Mouse (Mus musculus): ENCODE measurements around the gene Cnbp. TPM values are rescaled to one million over a fixed set of nuclear protein-coding genes. Genes with fewer than 3 reads are reported as not detected.
A peak's percentile ranks its signal among the peaks of the same experiment; 100 is the strongest.

Gene Cnbp
- 741 and 747 TPM in 2 replicates for polyA plus RNA-seq (2015; fragmentation: Nextera tagmentation; extraction: Ambion mirVana)

GRCm38 (mm10) chr6:87850900-87851614, at the start of gene Cnbp:
Cnbp (minus strand) TSS chr6:87851106.
- ATAC-seq (replicated peaks): peak; percentile 99
- peak within 1 kb of the TSS; percentile 90 for H3K4me2 ChIP-seq (replicated peaks)
- H3K27ac ChIP-seq (replicated peaks): peak within 1 kb of the TSS; percentile 94
- WGBS: under 1% methylated on average over 55 of the region's 55 CpGs
- H3K4me3 ChIP-seq: peak within 1 kb of the TSS; percentile 96
- H3K36me3 ChIP-seq: no peaks in the 10 kb centered on the region
- peak within 1 kb of the TSS; percentile 99 for H3K9ac ChIP-seq (replicated peaks)
- H3K9me3 ChIP-seq: no peaks in the 10 kb centered on the region
- peaks cover 35% of the 10 kb centered on the region for H3K4me1 ChIP-seq
- H3K27me3 ChIP-seq: 0 out of 2 replicates have a peak, but pooled peaks cover 3% of the 10 kb centered on the region

GRCm38 (mm10) chr6:87898028-87898427, 47.1 kb upstream of the Cnbp start:
- no peaks in the 10 kb centered on the region for H3K4me1 ChIP-seq
- WGBS: 96% methylated on average over 10 of the region's 10 CpGs
- no peaks in the 10 kb centered on the region for H3K27me3 ChIP-seq
- H3K27ac ChIP-seq (replicated peaks): no peak overlapping the region
- H3K9ac ChIP-seq (replicated peaks): no peak overlapping the region
- H3K9me3 ChIP-seq: no peaks in the 10 kb centered on the region
- no peak overlapping the region for H3K4me2 ChIP-seq (replicated peaks)
- H3K4me3 ChIP-seq: no peak overlapping the region
- peaks cover 89% of the 10 kb centered on the region for H3K36me3 ChIP-seq
- ATAC-seq (replicated peaks): no peak

DNA sequence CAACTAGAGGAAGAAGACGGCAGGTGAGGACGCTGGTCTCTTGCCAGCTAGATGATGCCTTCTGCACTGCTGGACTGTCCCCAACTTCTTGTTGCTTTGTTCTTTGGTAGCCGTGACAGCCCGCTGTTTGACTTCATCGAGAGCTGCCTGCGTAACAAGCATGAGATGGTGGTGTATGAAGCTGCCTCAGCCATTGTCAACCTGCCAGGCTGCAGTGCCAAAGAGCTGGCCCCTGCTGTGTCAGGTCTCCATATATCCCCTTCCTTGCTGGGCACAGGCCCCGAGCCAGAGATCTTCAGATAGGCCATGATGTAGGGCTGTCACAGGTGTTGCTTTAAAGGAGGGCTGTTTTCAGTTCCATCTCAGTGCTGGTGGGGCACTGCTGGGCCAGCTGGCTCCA, 43.0 kb upstream of the Cnbp start:
- 92% methylated on average over 7 of the region's 7 CpGs for WGBS
- no peak overlapping the region for H3K4me2 ChIP-seq (replicated peaks)
- H3K27me3 ChIP-seq: no peaks in the 10 kb centered on the region
- no peak overlapping the region for H3K4me3 ChIP-seq
- peaks cover 92% of the 10 kb centered on the region for H3K36me3 ChIP-seq
- no peak for ATAC-seq (replicated peaks)
- no peak overlapping the region for H3K9ac ChIP-seq (replicated peaks)
- peaks cover 1% of the 10 kb centered on the region for H3K4me1 ChIP-seq
- H3K27ac ChIP-seq (replicated peaks): no peak overlapping the region
- no peaks in the 10 kb centered on the region for H3K9me3 ChIP-seq

GRCm38 (mm10) chr6:87887594-87888233, 36.8 kb upstream of the Cnbp start, which contains the start of gene Copg1:
Copg1 (plus strand) TSS chr6:87887814.
- Histone ChIP-seq H3K27ac (replicated peaks) (peak within 1 kb of the TSS; percentile 80), H3K9me3 (no peaks in the 10 kb centered on the region), H3K27me3 (no peaks in the 10 kb centered on the region), H3K9ac (replicated peaks) (peak within 1 kb of the TSS; percentile 95), H3K4me2 (replicated peaks) (peak within 1 kb of the TSS; percentile 72), H3K36me3 (peaks cover 34% of the 10 kb centered on the region), H3K4me1 (peaks cover 12% of the 10 kb centered on the region), H3K4me3 (peak within 1 kb of the TSS; percentile 63)
- ATAC-seq (replicated peaks): peak; percentile 96
- under 1% methylated on average over 31 of the region's 31 CpGs for WGBS

DNA sequence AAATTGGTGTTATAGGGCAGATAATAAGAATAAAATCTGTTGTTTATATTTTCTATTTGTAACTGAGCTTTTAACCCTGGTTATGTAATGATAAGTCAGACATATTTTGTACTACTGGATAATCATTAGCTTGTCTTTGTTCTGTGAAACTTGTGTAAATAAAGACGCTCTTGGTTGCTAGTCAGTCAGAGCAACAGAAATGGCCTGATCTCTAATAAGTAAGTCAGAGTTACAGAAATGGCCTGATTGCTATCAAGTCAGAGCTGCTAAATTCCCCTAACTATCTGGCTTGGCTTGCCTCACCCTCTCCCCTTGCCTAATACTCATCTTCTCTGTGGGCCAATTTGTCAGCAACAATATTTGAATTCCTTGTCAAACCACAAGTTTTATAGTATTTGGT, 35.8 kb upstream of the Cnbp start:
- WGBS: 93% methylated on average over 1 of the region's 1 CpGs
- Histone ChIP-seq H3K4me1 (peaks cover 12% of the 10 kb centered on the region), H3K4me2 (replicated peaks) (no peak overlapping the region), H3K9ac (replicated peaks) (no peak overlapping the region), H3K9me3 (no peaks in the 10 kb centered on the region), H3K27ac (replicated peaks) (no peak overlapping the region), H3K27me3 (no peaks in the 10 kb centered on the region), H3K36me3 (peaks cover 24% of the 10 kb centered on the region), H3K4me3 (no peak overlapping the region)
- no peak for ATAC-seq (replicated peaks)

DNA sequence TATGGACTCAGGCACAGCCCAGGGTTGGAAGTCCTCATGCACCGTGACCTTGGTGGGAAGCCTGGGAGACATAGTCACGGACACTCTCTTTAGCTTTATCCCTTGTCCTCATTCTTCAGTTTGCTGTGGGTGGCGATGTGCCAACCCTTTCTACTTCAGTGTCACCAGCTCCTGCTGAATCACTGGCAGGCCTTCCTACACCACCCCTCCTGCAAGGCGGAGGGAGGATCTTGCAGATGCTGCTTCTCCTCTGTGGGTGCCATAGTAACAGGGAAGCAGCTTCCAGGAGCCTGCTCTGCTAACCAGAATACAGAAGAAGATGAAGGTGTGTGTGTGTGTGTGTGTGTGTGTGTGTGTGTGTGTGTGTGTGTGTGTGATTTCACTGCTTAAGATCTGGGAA, 31.9 kb upstream of the Cnbp start:
- 58% methylated on average over 4 of the region's 4 CpGs for WGBS
- Histone ChIP-seq H3K9ac (replicated peaks) (no peak overlapping the region), H3K27ac (replicated peaks) (no peak overlapping the region), H3K4me2 (replicated peaks) (no peak overlapping the region), H3K4me3 (no peak overlapping the region), H3K9me3 (no peaks in the 10 kb centered on the region), H3K4me1 (0 out of 2 replicates have a peak, but pooled peaks cover 4% of the 10 kb centered on the region), H3K36me3 (no peaks in the 10 kb centered on the region), H3K27me3 (no peaks in the 10 kb centered on the region)
- ATAC-seq (replicated peaks): 0 out of 2 replicates have a peak, but pooled peaks have one; percentile 42

DNA sequence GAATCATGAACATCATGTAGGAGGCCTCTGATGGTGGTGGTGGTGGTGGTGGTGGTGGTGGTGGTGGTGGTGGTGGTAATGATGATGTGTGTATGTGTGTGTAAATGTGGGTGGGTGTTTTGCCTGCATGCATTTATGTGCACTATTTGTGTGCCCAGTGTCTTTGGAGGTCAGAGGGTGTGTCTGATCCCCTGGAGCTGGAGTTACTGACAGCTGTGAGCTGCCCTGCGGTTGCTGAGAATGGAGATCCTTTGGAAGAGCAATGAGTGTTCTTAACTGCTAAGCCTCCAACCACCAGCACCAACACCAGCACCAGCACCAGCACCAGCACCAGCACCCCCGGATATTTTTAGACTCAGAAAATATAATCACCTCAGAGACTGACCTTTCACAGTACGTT, 31.3 kb upstream of the Cnbp start:
- H3K27ac ChIP-seq (replicated peaks): no peak overlapping the region
- no peaks in the 10 kb centered on the region for H3K27me3 ChIP-seq
- H3K36me3 ChIP-seq: no peaks in the 10 kb centered on the region
- no peaks in the 10 kb centered on the region for H3K9me3 ChIP-seq
- H3K4me2 ChIP-seq (replicated peaks): no peak overlapping the region
- H3K9ac ChIP-seq (replicated peaks): no peak overlapping the region
- 0 out of 2 replicates have a peak, but pooled peaks cover under 1% of the 10 kb centered on the region for H3K4me1 ChIP-seq
- no peak overlapping the region for H3K4me3 ChIP-seq
- WGBS: 79% methylated on average over 3 of the region's 3 CpGs
- no peak for ATAC-seq (replicated peaks)

GRCm38 (mm10) chr6:87879628-87880027, 28.7 kb upstream of the Cnbp start:
- no peak overlapping the region for H3K27ac ChIP-seq (replicated peaks)
- H3K36me3 ChIP-seq: no peaks in the 10 kb centered on the region
- H3K27me3 ChIP-seq: no peaks in the 10 kb centered on the region
- no peak overlapping the region for H3K4me3 ChIP-seq
- H3K4me1 ChIP-seq: no peaks in the 10 kb centered on the region
- no peaks in the 10 kb centered on the region for H3K9me3 ChIP-seq
- no peak overlapping the region for H3K4me2 ChIP-seq (replicated peaks)
- ATAC-seq (replicated peaks): no peak
- H3K9ac ChIP-seq (replicated peaks): no peak overlapping the region
- 70% methylated on average over 3 of the region's 3 CpGs for WGBS

- H3K27ac ChIP-seq (replicated peaks): no peak overlapping the region
- no peaks in the 10 kb centered on the region for H3K9me3 ChIP-seq
- H3K27me3 ChIP-seq: no peaks in the 10 kb centered on the region
- 67% methylated on average over 4 of the region's 4 CpGs for WGBS
- no peak overlapping the region for H3K9ac ChIP-seq (replicated peaks)
- no peak overlapping the region for H3K4me3 ChIP-seq
- H3K4me1 ChIP-seq: no peaks in the 10 kb centered on the region
- no peak overlapping the region for H3K4me2 ChIP-seq (replicated peaks)
- H3K36me3 ChIP-seq: no peaks in the 10 kb centered on the region
- no peak for ATAC-seq (replicated peaks)
Observed at GRCm38 (mm10) chr6:87879010-87879409, 28.1 kb upstream of the Cnbp start.

- Histone ChIP-seq H3K27me3 (no peaks in the 10 kb centered on the region), H3K9ac (replicated peaks) (no peak overlapping the region), H3K27ac (replicated peaks) (no peak overlapping the region), H3K4me1 (no peaks in the 10 kb centered on the region), H3K4me2 (replicated peaks) (no peak overlapping the region), H3K9me3 (no peaks in the 10 kb centered on the region), H3K36me3 (no peaks in the 10 kb centered on the region), H3K4me3 (no peak overlapping the region)
- no peak for ATAC-seq (replicated peaks)
- 80% methylated on average over 13 of the region's 13 CpGs for WGBS
Observed at GRCm38 (mm10) chr6:87876068-87876643, 25.2 kb upstream of the Cnbp start.

DNA sequence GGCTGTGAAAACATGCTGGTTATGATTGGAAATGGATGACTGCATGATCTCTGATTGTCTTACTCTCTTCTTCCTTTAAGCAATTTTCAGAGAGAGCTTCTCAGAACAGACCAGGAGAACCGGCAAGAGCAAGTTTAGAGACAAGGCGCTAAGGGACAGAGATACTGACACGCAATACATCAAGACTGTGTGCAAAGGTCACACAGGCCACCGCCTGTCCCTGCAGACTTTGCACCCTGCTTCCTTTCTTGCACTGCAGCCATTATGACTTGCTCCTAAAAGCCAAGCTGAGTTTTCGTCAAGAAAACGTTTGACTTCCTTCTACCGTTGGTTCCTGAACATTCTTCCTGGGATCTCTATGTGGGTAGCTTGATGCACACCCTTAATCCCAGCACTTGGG, 24.7 kb upstream of the Cnbp start:
- Histone ChIP-seq H3K36me3 (no peaks in the 10 kb centered on the region), H3K4me3 (no peak overlapping the region), H3K9me3 (no peaks in the 10 kb centered on the region), H3K27ac (replicated peaks) (no peak overlapping the region), H3K27me3 (no peaks in the 10 kb centered on the region), H3K4me2 (replicated peaks) (no peak overlapping the region), H3K9ac (replicated peaks) (no peak overlapping the region), H3K4me1 (no peaks in the 10 kb centered on the region)
- 90% methylated on average over 7 of the region's 7 CpGs for WGBS
- no peak for ATAC-seq (replicated peaks)

GRCm38 (mm10) chr6:87875083-87875482, 24.2 kb upstream of the Cnbp start:
- no peak overlapping the region for H3K4me2 ChIP-seq (replicated peaks)
- no peaks in the 10 kb centered on the region for H3K9me3 ChIP-seq
- 87% methylated on average over 1 of the region's 1 CpGs for WGBS
- H3K4me3 ChIP-seq: no peak overlapping the region
- no peak for ATAC-seq (replicated peaks)
- no peaks in the 10 kb centered on the region for H3K27me3 ChIP-seq
- no peaks in the 10 kb centered on the region for H3K4me1 ChIP-seq
- no peak overlapping the region for H3K9ac ChIP-seq (replicated peaks)
- no peaks in the 10 kb centered on the region for H3K36me3 ChIP-seq
- no peak overlapping the region for H3K27ac ChIP-seq (replicated peaks)

All from forebrain, embryonic 15.5 days (tissue).